Mouse (Mus musculus): ENCODE measurements around the gene Ccdc3. TPM values are rescaled to one million over a fixed set of nuclear protein-coding genes. Genes with fewer than 3 reads are reported as not detected.

The Ccdc3 gene
- total RNA-seq, 2 experiments from 2014 or later = 12.9 to 57.7 TPM

GRCm38 (mm10) chr2:5160236-5160848 is 22.8 kb downstream of the Ccdc3 start:
- DNase-seq (ENCODE audit: low spot score in 2 of 2) = no peak

GRCm38 (mm10) chr2:5161002-5161745 is 23.6 kb downstream of the Ccdc3 start:
- DNase-seq (ENCODE audit: low spot score in 2 of 2) = no peak

- DNase-seq (ENCODE audit: low spot score in 2 of 2) = no peak
These were observed 24.5 kb downstream of the Ccdc3 start for GRCm38 (mm10) chr2:5161908-5162674.

- no peak for DNase-seq (ENCODE audit: low spot score in 2 of 2)
These were observed 25.2 kb downstream of the Ccdc3 start for GRCm38 (mm10) chr2:5162756-5163155.

GRCm38 (mm10) chr2:5165941-5166361 is 28.4 kb downstream of the Ccdc3 start:
- DNase-seq (ENCODE audit: low spot score in 2 of 2) = no peak

GRCm38 (mm10) chr2:5166796-5167195 is 29.2 kb downstream of the Ccdc3 start:
- DNase-seq (ENCODE audit: low spot score in 2 of 2) = no peak

GRCm38 (mm10) chr2:5170815-5171214 is 33.2 kb downstream of the Ccdc3 start:
- DNase-seq (ENCODE audit: low spot score in 2 of 2) = no peak

- DNase-seq (ENCODE audit: low spot score in 2 of 2) = no peak
These were observed 33.9 kb downstream of the Ccdc3 start for GRCm38 (mm10) chr2:5171301-5172000.

GRCm38 (mm10) chr2:5172773-5173172 is 35.2 kb downstream of the Ccdc3 start:
- no peak for DNase-seq (ENCODE audit: low spot score in 2 of 2)

GRCm38 (mm10) chr2:5174716-5175115 is 37.1 kb downstream of the Ccdc3 start:
- no peak for DNase-seq (ENCODE audit: low spot score in 2 of 2)

GRCm38 (mm10) chr2:5181462-5182443 is 44.2 kb downstream of the Ccdc3 start:
- no peak for DNase-seq (ENCODE audit: low spot score in 2 of 2)

GRCm38 (mm10) chr2:5184166-5184565 is 46.6 kb downstream of the Ccdc3 start:
- no peak for DNase-seq (ENCODE audit: low spot score in 2 of 2)

- no peak for DNase-seq (ENCODE audit: low spot score in 2 of 2)
These were observed 48.1 kb downstream of the Ccdc3 start for GRCm38 (mm10) chr2:5185631-5186030.

GRCm38 (mm10) chr2:5192156-5192555 is 54.6 kb downstream of the Ccdc3 start:
- DNase-seq (ENCODE audit: low spot score in 2 of 2) = no peak

- no peak for DNase-seq (ENCODE audit: low spot score in 2 of 2)
These were observed 55.5 kb downstream of the Ccdc3 start for GRCm38 (mm10) chr2:5193071-5193470.

GRCm38 (mm10) chr2:5194701-5195215 is 57.2 kb downstream of the Ccdc3 start:
- DNase-seq (ENCODE audit: low spot score in 2 of 2) = no peak

GRCm38 (mm10) chr2:5197486-5197885 is 59.9 kb downstream of the Ccdc3 start:
- DNase-seq (ENCODE audit: low spot score in 2 of 2) = no peak

- no peak for DNase-seq (ENCODE audit: low spot score in 2 of 2)
These were observed 61.7 kb downstream of the Ccdc3 start for GRCm38 (mm10) chr2:5199289-5199688.

- no peak for DNase-seq (ENCODE audit: low spot score in 2 of 2)
These were observed 63.3 kb downstream of the Ccdc3 start for GRCm38 (mm10) chr2:5200817-5201364.

- no peak for DNase-seq (ENCODE audit: low spot score in 2 of 2)
These were observed 65.6 kb downstream of the Ccdc3 start for GRCm38 (mm10) chr2:5203146-5203545.
